Mouse (Mus musculus) liver, embryonic 14.5 days (tissue): ENCODE measurements around the gene Hsp90ab1.

Experiments
- CTCF ChIP-seq: IDR thresholded peaks from 2 replicates; pipeline ENCODE4 v1.5.1; 2016; ENCODE audit warnings: antibody characterized with exemption, low read depth, control low read depth
- EP300 ChIP-seq: IDR thresholded peaks from 2 replicates; pipeline ENCODE4 v1.6.1; 2016; ENCODE audit warnings: antibody characterized with exemption, low read depth

DNA sequence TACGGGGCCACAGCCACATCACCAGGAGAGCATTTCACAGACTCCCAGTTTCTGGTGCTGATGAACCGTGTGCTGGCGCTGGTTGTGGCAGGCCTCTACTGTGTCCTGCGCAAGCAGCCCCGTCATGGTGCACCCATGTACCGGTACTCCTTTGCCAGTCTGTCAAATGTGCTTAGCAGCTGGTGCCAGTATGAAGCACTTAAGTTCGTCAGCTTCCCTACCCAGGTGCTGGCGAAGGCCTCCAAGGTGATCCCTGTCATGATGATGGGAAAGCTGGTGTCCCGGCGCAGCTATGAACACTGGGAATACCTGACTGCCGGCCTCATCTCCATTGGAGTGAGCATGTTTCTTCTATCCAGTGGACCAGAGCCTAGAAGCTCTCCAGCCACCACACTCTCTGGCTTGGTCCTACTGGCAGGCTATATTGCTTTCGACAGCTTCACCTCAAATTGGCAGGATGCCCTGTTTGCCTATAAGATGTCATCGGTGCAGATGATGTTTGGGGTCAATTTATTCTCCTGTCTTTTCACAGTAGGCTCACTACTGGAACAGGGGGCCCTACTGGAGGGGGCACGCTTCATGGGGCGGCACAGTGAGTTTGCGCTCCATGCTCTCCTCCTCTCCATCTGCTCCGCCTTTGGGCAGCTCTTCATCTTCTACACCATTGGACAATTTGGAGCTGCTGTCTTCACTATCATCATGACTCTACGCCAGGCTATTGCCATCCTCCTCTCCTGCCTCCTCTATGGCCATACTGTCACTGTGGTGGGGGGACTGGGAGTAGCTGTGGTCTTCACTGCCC is 6.5 kb downstream of the Hsp90ab1 start:
- TF ChIP-seq CTCF (no peak), EP300 (no peak)
